Mouse (Mus musculus) layer of hippocampus, adult 9-11 months (tissue): ENCODE data around the gene Nup35.
A peak's percentile ranks its signal among the peaks of the same experiment; 100 is the strongest.

Experiments
- DNase-seq: peaks from one replicate; pipeline ENCODE4 v3.0.0; 2022

Nup35 gene

GRCm38 (mm10) chr2:80638364-80639241 is 21.6 kb downstream of the Nup35 start:
- peak; percentile 92 for DNase-seq

DNA sequence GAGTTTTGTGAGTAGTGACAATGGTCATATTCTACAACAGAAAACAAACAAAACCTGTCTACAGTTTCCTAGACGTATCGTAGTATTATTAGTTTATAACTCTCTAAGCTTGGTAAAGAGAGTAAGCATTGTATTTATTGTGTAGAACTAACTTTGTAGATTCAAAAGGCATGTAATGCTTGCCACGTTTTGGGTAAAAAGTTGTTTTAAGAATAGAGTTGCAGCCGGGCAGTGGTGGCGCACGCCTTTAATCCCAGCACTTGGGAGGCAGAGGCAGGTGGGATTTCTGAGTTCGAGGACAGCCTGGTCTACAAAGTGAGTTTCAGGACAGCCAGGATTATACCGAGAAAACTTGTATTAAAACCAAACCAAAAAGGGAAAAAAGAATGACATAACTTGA is 22.4 kb downstream of the Nup35 start:
- DNase-seq: no peak

DNA sequence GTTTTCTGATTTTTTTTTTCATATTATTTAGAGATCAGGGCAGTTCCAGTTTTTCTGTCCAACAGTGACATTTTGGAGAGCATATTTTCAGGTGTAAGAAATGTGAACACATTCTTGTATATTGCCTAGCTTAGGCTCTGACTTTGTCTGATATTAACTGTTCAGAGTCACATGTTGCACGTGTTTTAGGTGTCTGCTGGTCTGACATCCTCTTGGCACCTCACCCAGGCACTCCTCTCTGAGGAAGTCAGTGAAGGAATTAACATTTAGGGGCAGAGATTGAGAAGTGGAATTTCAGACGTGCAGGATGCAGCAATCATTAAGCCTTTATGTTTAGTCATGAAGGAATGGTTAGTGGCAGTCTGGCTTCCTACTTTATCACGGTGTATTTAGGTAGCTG is 22.8 kb downstream of the Nup35 start:
- DNase-seq: no peak

DNA sequence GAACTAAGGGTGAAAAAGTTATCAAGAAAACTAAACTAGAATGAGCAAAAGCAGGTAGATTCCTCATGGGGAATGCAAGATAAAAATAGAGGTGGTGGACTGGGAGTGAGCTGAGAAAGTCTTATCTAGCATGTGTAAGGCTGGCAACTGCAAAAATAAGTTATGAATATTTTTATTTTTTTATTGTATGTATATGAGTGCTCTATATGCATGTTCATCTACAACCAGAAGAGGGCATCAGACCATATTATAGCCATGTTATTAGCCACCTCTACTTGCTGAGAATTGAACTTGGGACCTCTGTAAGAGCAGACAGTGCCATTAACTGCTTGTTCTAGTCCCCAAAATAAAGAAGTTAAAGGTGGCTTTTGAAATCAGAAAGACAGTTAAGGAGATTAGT is 44.4 kb downstream of the Nup35 start:
- DNase-seq: no peak

DNA sequence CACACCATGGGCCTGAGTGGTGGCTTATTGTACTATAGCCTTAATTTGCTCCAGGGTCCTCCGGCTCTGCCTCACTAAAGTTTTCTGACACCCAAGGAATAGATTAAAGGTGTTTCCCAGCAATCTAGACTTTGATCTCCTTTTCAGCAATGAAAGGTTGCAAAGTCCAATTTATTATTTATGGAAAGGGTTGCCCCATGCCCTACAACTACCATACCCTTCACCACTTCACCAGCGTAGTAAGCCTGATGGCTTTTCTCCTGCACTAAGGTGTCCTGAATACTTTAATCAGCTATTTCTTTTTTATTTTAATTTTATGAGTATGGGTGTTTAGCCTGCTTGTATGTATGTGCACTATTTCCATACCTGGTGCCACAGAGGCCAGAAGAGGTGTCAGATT is 45.6 kb downstream of the Nup35 start:
- DNase-seq: no peak

- DNase-seq: peak; percentile 34
These were observed 50.4 kb downstream of the Nup35 start for GRCm38 (mm10) chr2:80667396-80667964.

- DNase-seq: no peak
These were observed 53.0 kb downstream of the Nup35 start for GRCm38 (mm10) chr2:80669868-80670666.

DNA sequence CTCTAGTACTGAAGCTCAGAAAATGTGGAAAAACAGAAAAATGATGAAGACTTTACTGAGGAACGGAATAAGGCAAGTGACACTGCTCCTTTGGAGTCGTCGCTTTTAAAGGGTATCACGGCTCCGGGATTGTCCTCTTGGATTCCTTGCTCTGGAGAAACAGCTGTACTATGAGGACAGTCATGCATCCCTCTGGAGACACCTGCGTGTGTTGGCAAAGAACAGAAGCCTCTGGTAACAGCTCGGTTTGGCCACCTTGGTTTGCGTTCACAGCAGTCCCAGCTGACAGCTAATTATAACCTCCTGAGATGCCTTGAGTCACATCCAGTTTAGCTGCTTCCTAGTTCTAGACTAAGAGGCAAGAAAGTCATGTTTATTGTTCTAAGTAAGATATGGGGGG is 61.8 kb downstream of the Nup35 start:
- no peak for DNase-seq

DNA sequence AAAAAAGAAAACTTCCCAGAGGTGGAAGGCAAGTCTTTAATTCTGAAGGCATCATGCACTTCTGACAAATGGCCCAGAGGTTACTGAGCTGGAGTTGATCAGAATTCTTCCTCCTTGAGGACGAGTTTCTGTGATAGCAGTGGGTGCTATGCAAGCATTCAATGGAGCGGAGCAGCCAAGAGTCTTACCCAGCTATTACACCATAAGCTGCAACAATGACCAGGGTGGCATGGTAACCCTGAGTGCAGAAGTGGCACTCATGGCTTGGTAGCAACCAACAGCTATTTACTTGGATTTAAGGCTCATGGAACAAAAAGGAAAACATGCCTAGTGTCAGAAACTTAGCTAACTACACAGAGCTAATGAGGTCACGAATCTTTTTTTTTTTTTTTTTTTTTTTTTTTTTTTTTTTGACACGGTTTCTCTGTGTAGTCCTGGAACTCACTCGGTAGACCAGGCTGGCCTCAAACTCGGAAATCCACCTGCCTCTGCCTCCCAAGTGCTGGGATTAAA is 66.7 kb downstream of the Nup35 start:
- no peak for DNase-seq

DNA sequence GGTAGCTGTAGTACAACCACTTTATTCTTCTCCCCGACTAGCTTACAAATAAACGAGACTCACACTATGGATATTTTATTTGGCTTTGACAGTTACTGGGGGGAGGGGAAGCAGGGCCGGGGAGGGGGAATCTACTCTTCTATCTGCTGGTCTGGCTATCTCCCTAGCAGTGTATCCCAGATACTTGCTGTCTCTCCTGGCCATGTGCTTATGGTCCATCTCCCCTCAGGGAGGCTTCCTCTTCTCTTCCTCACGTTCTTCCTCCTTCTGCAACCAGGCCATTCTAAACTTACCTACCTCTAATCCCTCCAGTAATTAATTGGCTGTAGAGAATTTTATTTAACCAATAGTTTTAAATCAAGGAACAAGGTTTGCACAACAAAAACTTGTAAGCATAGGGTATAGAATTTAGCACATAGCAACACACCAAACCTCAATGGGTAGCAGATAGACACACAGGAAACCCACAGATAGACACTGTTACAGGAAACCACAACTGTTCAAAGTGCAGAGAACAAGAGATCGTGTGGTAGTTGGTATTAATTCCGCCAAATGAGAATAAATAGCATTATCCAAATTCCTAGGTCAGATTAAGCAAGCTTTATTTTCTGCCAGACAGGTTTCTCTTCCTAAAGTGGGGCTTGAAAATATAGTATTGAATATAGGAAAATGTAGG is 67.5 kb downstream of the Nup35 start:
- DNase-seq: no peak

- no peak for DNase-seq
These were observed 71.2 kb downstream of the Nup35 start for GRCm38 (mm10) chr2:80688261-80688660.

GRCm38 (mm10) chr2:80707429-80707828 is 90.4 kb downstream of the Nup35 start:
- no peak for DNase-seq
